Mouse (Mus musculus) CH12.LX (cell line): Measurements from ENCODE around the gene Ctnnd1. TPM values are rescaled to one million over a fixed set of nuclear protein-coding genes. Genes with fewer than 3 reads are reported as not detected.
A peak's percentile ranks its signal among the peaks of the same experiment; 100 is the strongest.

Experiments
- DNase-seq: peaks from one replicate; pipeline ENCODE4 v3.0.0-alpha.2; 2013; ENCODE audit errors: extremely low read depth
- H3K27ac ChIP-seq: 2 replicates; pipeline ENCODE4 v1.5.1; 2012; ENCODE audit warnings: low read depth, mild to moderate bottlenecking, control low read depth, moderate library complexity; ENCODE audit not compliant: insufficient read depth
- H3K27me3 ChIP-seq: replicated peaks from 2 replicates; pipeline ENCODE3; 2012; ENCODE audit warnings: inconsistent platforms
- H3K36me3 ChIP-seq, 2 experiments: replicated peaks in 1 of 2; 2 replicates each; pipeline versions ENCODE3 to v1.6.1; 2012; ENCODE audit warnings: inconsistent platforms in 1 of 2, low read length in 1 of 2, mild to moderate bottlenecking in 1 of 2, mixed read lengths in 1 of 2, moderate library complexity in 1 of 2; ENCODE audit not compliant: control insufficient read depth in 1 of 2, insufficient read depth in 1 of 2
- H3K4me1 ChIP-seq, 2 experiments: 2 replicates each; pipeline ENCODE4 v1.6.1; 2012; ENCODE audit warnings: inconsistent platforms in 1 of 2, moderate library complexity in 1 of 2; ENCODE audit not compliant: insufficient read depth in 2 of 2, control insufficient read depth in 1 of 2
- H3K4me2 ChIP-seq: 2 replicates; pipeline ENCODE4 v1.6.1; 2012; ENCODE audit warnings: low read depth, mild to moderate bottlenecking, control low read depth; ENCODE audit not compliant: poor library complexity, insufficient read depth, severe bottlenecking
- H3K4me3 ChIP-seq, 3 experiments: fragments of 150-350 bp in 1 of 3; sonication (generic) in 1 of 3; replicated peaks in 1 of 3; 2 replicates each; pipeline versions ENCODE3 to v1.5.1; 2011 to 2012; ENCODE audit warnings: low read depth in 2 of 3, low read length in 2 of 3, mild to moderate bottlenecking in 2 of 3, moderate library complexity in 2 of 3, control low read depth in 1 of 3, improper control_type of control experiment in 1 of 3, inconsistent platforms in 1 of 3, mixed read lengths in 1 of 3; ENCODE audit not compliant: poor library complexity in 1 of 3
- H3K79me2 ChIP-seq: replicated peaks from 2 replicates; pipeline ENCODE4 v1.6.1; 2012; ENCODE audit warnings: mild to moderate bottlenecking, moderate library complexity; ENCODE audit not compliant: control insufficient read depth, poor library complexity, insufficient read depth, severe bottlenecking; ENCODE audit errors: extremely low read depth
- H3K9ac ChIP-seq: 2 replicates; pipeline ENCODE4 v1.6.1; 2012; ENCODE audit warnings: low read depth, mild to moderate bottlenecking, control low read depth, moderate library complexity; ENCODE audit not compliant: insufficient read depth
- H3K9me3 ChIP-seq: replicated peaks from 2 replicates; pipeline ENCODE3; 2012; ENCODE audit warnings: low read length, inconsistent platforms, mixed read lengths
- CHD2 ChIP-seq: IDR thresholded peaks from 2 replicates; pipeline ENCODE4 v1.6.1; 2011; ENCODE audit warnings: low read length, improper control_type of control experiment
- CTCF ChIP-seq, 2 experiments: IDR thresholded peaks in 1 of 2; conservative IDR thresholded peaks in 1 of 2; 2 replicates each; pipeline ENCODE4 v1.5.1; 2011 to 2012; ENCODE audit warnings: low read depth in 2 of 2, low read length in 2 of 2, improper control_type of control experiment in 1 of 2, inconsistent platforms in 1 of 2, mild to moderate bottlenecking in 1 of 2, moderate library complexity in 1 of 2
- E2F4 ChIP-seq: IDR thresholded peaks from 2 replicates; pipeline ENCODE4 v1.6.1; 2011; ENCODE audit warnings: low read depth, low read length, improper control_type of control experiment; ENCODE audit not compliant: insufficient replicate concordance
- IRF4 ChIP-seq: IDR thresholded peaks from 2 replicates; pipeline ENCODE4 v1.6.1; 2014; ENCODE audit warnings: low read depth, mild to moderate bottlenecking, inconsistent platforms, low read length, improper control_type of control experiment
- JUND ChIP-seq: conservative IDR thresholded peaks from 2 replicates; pipeline ENCODE4 v1.6.1; 2011; ENCODE audit warnings: low read depth, low read length, improper control_type of control experiment
- KAT2A ChIP-seq: IDR thresholded peaks from 2 replicates; pipeline ENCODE4 v1.6.1; 2012; ENCODE audit warnings: low read length, improper control_type of control experiment, inconsistent platforms; ENCODE audit not compliant: insufficient replicate concordance
- MAZ ChIP-seq: IDR thresholded peaks from 2 replicates; pipeline ENCODE4 v1.6.1; 2012; ENCODE audit warnings: low read depth, mild to moderate bottlenecking, inconsistent platforms, low read length, improper control_type of control experiment, moderate library complexity
- MXI1 ChIP-seq: IDR thresholded peaks from 2 replicates; pipeline ENCODE4 v1.6.1; 2011; ENCODE audit warnings: mild to moderate bottlenecking, low read depth, low read length, improper control_type of control experiment
- MYC ChIP-seq: IDR thresholded peaks from 2 replicates; pipeline ENCODE4 v1.6.1; 2011; ENCODE audit warnings: low read depth, mild to moderate bottlenecking, improper control_type of control experiment, low read length
- POLR2AphosphoS2 ChIP-seq: IDR thresholded peaks from 2 replicates; pipeline ENCODE4 v1.6.1; 2011; ENCODE audit warnings: low read depth, low read length, improper control_type of control experiment
- SMC3 ChIP-seq: IDR thresholded peaks from 2 replicates; pipeline ENCODE4 v1.6.1; 2011; ENCODE audit warnings: low read depth, low read length, improper control_type of control experiment
- TBP ChIP-seq: conservative IDR thresholded peaks from 2 replicates; pipeline ENCODE4 v1.6.1; 2011; ENCODE audit warnings: low read depth, low read length, improper control_type of control experiment
- USF1 ChIP-seq: IDR thresholded peaks from 2 replicates; pipeline ENCODE4 v1.6.1; 2014; ENCODE audit warnings: low read depth, mild to moderate bottlenecking, inconsistent platforms, low read length, improper control_type of control experiment
- USF2 ChIP-seq: conservative IDR thresholded peaks from 2 replicates; pipeline ENCODE4 v1.6.1; 2011; ENCODE audit warnings: low read depth, low read length, improper control_type of control experiment
- ZKSCAN1 ChIP-seq: IDR thresholded peaks from 2 replicates; pipeline ENCODE4 v1.6.1; 2012; ENCODE audit warnings: low read depth, inconsistent platforms, low read length, improper control_type of control experiment, borderline replicate concordance
- ZNF384 ChIP-seq: IDR thresholded peaks from 2 replicates; pipeline ENCODE4 v1.6.1; 2012; ENCODE audit warnings: low read depth, low read length, improper control_type of control experiment, inconsistent platforms
- dilution Hi-C: fragments of 300-500 bp; cut with MboI; formaldehyde crosslinking; loops from 2 replicates; pipeline ENCODE4 v1.14.3; 2020; ENCODE audit warnings: low sequenced_read_pairs; ENCODE audit not compliant: extremely low pct_unique_long_range_greater_than_20kb, extremely low pct_ligation_motif_present
- in situ Hi-C: fragments of 300-500 bp; cut with MboI; formaldehyde crosslinking; loops from 3 replicates; pipeline ENCODE4 v1.14.3; 2019; ENCODE audit warnings: low sequenced_read_pairs, low pct_ligation_motif_present, low pct_unique_long_range_greater_than_20kb, mixed read lengths
- polyA plus RNA-seq: library from polyadenylated mRNA; unstranded; fragments of >175 nt; gene quantifications from 2 replicates; pipeline ENCODE4 v1.2.1, GENCODE M21; 2012; ENCODE audit warnings: low read depth; ENCODE audit not compliant: insufficient read length
- total RNA-seq, 2 experiments: library from RNA; depleted of rRNA; stranded (reverse); fragments of 300-350 nt in 1 of 2; fragments of >200 nt in 1 of 2; gene quantifications; 2 replicates each; pipeline ENCODE4 v1.2.3; 2012 to 2014

Ctnnd1 gene
- total RNA-seq (2012; rRNA removed) (2.7 and 2.8 TPM in 2 replicates), total RNA-seq (2014; rRNA removed) (0.28 and 0.38 TPM in 2 replicates), polyA plus RNA-seq (1.2 and 1.5 TPM in 2 replicates)

DNA sequence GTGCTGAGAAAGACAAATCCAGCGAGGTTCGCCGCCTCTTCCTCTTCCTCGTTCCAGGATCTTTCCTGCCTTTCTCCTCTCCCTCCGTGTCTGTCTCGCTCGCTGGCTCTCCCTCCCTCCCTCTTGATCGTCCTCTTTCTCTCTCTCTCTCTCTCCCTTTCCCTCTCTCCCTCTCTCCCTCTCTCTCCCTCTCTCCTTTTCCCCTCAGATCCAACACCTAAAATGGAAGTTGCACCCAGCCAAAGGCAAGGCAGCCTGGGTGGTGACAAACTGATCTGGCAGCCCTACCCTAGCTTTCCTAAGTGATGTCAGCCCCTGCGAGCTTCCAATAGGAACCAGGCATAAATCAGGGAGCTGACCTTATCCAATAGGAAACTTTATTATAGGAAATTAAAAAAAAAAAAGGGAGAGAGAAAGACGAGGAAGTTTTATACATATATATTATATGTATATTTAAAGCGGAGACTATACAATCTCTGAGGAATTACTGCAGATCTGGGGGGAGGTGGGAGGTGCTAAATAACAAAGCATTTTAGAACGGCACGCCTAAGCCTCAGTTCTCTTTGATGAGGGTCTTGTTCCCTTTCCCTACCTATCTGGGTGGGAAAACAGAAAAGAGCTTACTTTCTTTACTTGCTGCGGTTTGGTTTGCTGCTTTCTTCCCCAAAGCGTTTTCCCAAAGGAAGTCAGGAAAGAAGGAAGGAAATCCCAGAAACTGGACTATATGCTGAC lies at the start of gene Ctnnd1:
Gene Ctnnd1, minus strand, starts transcription at position 302 of the 732 bp plus-strand sequence.
- dilution Hi-C loops: no loop called here

DNA sequence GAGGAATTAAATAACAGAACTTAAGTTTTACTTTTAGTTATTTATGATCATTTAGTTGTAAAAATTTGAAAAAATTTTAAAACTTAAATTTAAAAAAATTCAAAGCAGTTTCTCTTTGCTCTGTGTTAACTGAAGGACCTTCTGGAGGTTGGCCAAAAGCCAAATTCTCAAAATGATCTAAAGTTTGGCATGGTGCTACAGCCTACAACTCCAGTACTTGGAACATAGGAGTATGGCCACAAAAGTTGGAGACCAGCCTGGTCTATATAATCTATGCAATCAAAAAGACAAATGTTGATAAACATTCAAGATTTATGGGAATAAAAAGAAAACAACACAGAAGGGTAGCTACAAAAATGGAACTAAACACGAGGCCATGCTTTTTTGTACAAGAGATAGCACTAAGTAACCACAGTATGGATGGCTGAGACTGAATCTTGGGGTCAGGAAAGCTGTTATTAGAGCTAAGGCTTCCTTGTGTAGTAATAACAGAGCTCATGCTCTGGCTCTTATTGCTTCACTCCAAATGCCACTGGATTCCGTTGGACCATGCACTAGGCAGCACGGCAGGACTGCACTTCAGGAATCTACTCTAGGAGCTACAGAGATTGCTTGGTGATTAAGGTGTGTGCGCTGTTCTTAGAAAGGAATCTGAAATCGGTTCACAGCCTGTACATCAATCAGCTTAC lies 44.6 kb upstream of the Ctnnd1 start:
- no peak overlapping the region for H3K4me3 ChIP-seq
- dilution Hi-C loops (no loop called here), in situ Hi-C loops (no loop called here)
- TF ChIP-seq MYC (no peak), CHD2 (no peak), USF1 (no peak), USF2 (no peak), KAT2A (no peak), MXI1 (no peak), SMC3 (no peak), ZKSCAN1 (no peak), TBP (no peak), E2F4 (no peak), ZNF384 (no peak), JUND (no peak), IRF4 (no peak), MAZ (no peak), CTCF (conservative IDR thresholded peaks at IDR 0.05 in 1 of 2, IDR thresholded peaks at IDR 0.05 in 1 of 2; ENCODE audit: low read depth in 2 of 2, low read length in 2 of 2) (no peak), POLR2AphosphoS2 (no peak)
- no peaks in the 10 kb centered on the region for H3K27me3 ChIP-seq
- H3K9ac ChIP-seq: no peak overlapping the region
- H3K79me2 ChIP-seq: no peaks in the 10 kb centered on the region
- H3K4me1 ChIP-seq: no peaks in the 10 kb centered on the region
- H3K9me3 ChIP-seq: no peaks in the 10 kb centered on the region
- no peak for DNase-seq
- peaks cover 43 to 81% of the 10 kb centered on the region in 2 experiments for H3K36me3 ChIP-seq
- no peak overlapping the region for H3K4me2 ChIP-seq
- H3K27ac ChIP-seq: no peak overlapping the region

More for the DNA sequence above, at the start of gene Ctnnd1:
- peak within 1 kb of the TSS; percentile 16; the same call in 1 of the 2 replicates for H3K4me2 ChIP-seq
- in situ Hi-C loops: loop anchor here (5.0 to 25.0 kb wide), 2 partner anchors 33 to 188 kb away; no protein-coding TSS in a partner anchor
- H3K27ac ChIP-seq: no peak within 1 kb of the TSS
- H3K9me3 ChIP-seq: no peaks in the 10 kb centered on the region
- H3K4me1 ChIP-seq: no peaks in the 10 kb centered on the region
- no peaks in the 10 kb centered on the region for H3K27me3 ChIP-seq
- peak within 1 kb of the TSS in 2 of 3 experiments; percentile 48 to 57 for H3K4me3 ChIP-seq
- no peak for DNase-seq
- peaks cover 2% of the 10 kb centered on the region; the same call in 1 of the 2 replicates for H3K79me2 ChIP-seq
- TF ChIP-seq ZNF384 (peak; percentile 79), CTCF (conservative IDR thresholded peaks at IDR 0.05 in 1 of 2, IDR thresholded peaks at IDR 0.05 in 1 of 2; ENCODE audit: low read depth in 2 of 2, low read length in 2 of 2) (no peak)
- no peaks in the 10 kb centered on the region for H3K36me3 ChIP-seq
- peak within 1 kb of the TSS; percentile 56 for H3K9ac ChIP-seq
